Mouse (Mus musculus): ENCODE measurements around the gene Ubtfl1. TPM values are rescaled to one million over a fixed set of nuclear protein-coding genes. Genes with fewer than 3 reads are reported as not detected.

The Ubtfl1 gene
- polyA plus RNA-seq (2015; fragmentation: Nextera tagmentation; extraction: Ambion mirVana) = not detected in 2 replicates

GRCm38 (mm10) chr9:18404118-18404517 is at the start of gene Ubtfl1:
Gene Ubtfl1 (plus strand): TSS chr9:18404418.

GRCm38 (mm10) chr9:18402895-18403294 is 1.3 kb upstream of the Ubtfl1 start, which contains the start of gene Naalad2:
Gene Naalad2 (minus strand): TSS chr9:18402995.

DNA sequence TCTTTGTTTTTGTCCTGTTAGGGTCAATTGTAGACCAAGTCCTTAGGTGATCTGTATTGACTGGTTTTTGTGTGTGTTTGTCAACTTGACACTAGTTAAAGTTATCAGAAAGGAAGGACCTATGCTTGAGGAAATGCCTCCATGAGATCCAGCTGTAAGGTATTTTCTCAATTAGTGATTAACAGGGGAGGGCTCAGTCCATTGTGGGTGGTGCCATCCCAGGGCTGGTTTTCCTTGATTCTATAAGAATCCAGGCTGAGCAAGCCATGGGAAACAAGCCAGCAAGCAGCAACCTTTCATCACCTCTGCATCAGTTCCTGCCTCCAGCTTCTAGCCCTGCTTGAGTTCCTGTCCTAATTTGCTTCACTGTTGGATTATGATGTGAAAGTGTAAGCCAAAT is 26.1 kb downstream of the Ubtfl1 start, which contains the start of gene Mbd3l2:
TSS of gene Mbd3l2 (plus strand) at position 301 of the 400 bp plus-strand sequence.

Small RNA genes lying within 50 kb of the gene (microRNA-seq; reads per million reads assigned to microRNA genes)
- gene Gm22854 = not detected

Other genes with a start within 250 kb of the Ubtfl1 start
- gene Chordc1, start 112.3 kb upstream of the Ubtfl1 start, polyA plus RNA-seq (2015; fragmentation: Nextera tagmentation; extraction: Ambion mirVana) = 46.2 and 47.6 TPM in 2 replicates
- 3.7 and 4.7 TPM in 2 replicates for gene Naalad2, start 1.4 kb upstream of the Ubtfl1 start, polyA plus RNA-seq (2015; fragmentation: Nextera tagmentation; extraction: Ambion mirVana)
- not detected in 2 replicates for gene Mbd3l2, start 26.2 kb downstream of the Ubtfl1 start, polyA plus RNA-seq (2015; fragmentation: Nextera tagmentation; extraction: Ambion mirVana)
- gene Zfp558, start 73.8 kb downstream of the Ubtfl1 start, polyA plus RNA-seq (2015; fragmentation: Nextera tagmentation; extraction: Ambion mirVana) = 1.2 and 1.3 TPM in 2 replicates
- not detected in 2 replicates for gene Mbd3l1, start 73.9 kb downstream of the Ubtfl1 start, polyA plus RNA-seq (2015; fragmentation: Nextera tagmentation; extraction: Ambion mirVana)

Data from urinary bladder, postnatal 0 days (tissue).